Mouse (Mus musculus) layer of hippocampus, adult 9-10 months (tissue): ENCODE measurements around the gene Hoxb7.

Experiments
- DNase-seq: peaks from one replicate; pipeline ENCODE4 v3.0.0; 2022; ENCODE audit warnings: low spot score

Hoxb7 gene

GRCm38 (mm10) chr11:96285771-96286738, at the start of gene Hoxb7:
Hoxb7 (plus strand) TSS chr11:96286623.
- DNase-seq, result no peak

GRCm38 (mm10) chr11:96240211-96240610, 46.2 kb upstream of the Hoxb7 start:
- no peak for DNase-seq

GRCm38 (mm10) chr11:96250901-96251300, 35.5 kb upstream of the Hoxb7 start:
- DNase-seq, result no peak

GRCm38 (mm10) chr11:96251480-96252031, 34.9 kb upstream of the Hoxb7 start:
- DNase-seq, result no peak

- DNase-seq, result no peak
Observed at GRCm38 (mm10) chr11:96252541-96253120, 33.8 kb upstream of the Hoxb7 start.

GRCm38 (mm10) chr11:96254221-96254620, 32.2 kb upstream of the Hoxb7 start:
- DNase-seq, result no peak

GRCm38 (mm10) chr11:96255111-96255995, 31.1 kb upstream of the Hoxb7 start:
- no peak for DNase-seq

GRCm38 (mm10) chr11:96255996-96256445, 30.4 kb upstream of the Hoxb7 start:
- DNase-seq, result no peak

GRCm38 (mm10) chr11:96257141-96257540, 29.3 kb upstream of the Hoxb7 start:
- no peak for DNase-seq

GRCm38 (mm10) chr11:96259038-96259437, 27.4 kb upstream of the Hoxb7 start:
- DNase-seq, result no peak

GRCm38 (mm10) chr11:96259511-96259910, 26.9 kb upstream of the Hoxb7 start:
- no peak for DNase-seq

GRCm38 (mm10) chr11:96260310-96260970, 26.0 kb upstream of the Hoxb7 start:
- DNase-seq, result no peak

GRCm38 (mm10) chr11:96261323-96261890, 25.0 kb upstream of the Hoxb7 start:
- no peak for DNase-seq

GRCm38 (mm10) chr11:96262262-96262830, 24.1 kb upstream of the Hoxb7 start:
- no peak for DNase-seq

- no peak for DNase-seq
Observed at GRCm38 (mm10) chr11:96263636-96264389, 22.6 kb upstream of the Hoxb7 start.

GRCm38 (mm10) chr11:96264390-96265020, 21.9 kb upstream of the Hoxb7 start:
- DNase-seq, result no peak

GRCm38 (mm10) chr11:96265954-96266353, 20.5 kb upstream of the Hoxb7 start:
- DNase-seq, result no peak

GRCm38 (mm10) chr11:96267021-96267920, 19.2 kb upstream of the Hoxb7 start:
- DNase-seq, result no peak
